Mouse (Mus musculus): ENCODE results near the gene Sycp3. TPM values are rescaled to one million over a fixed set of nuclear protein-coding genes. Genes with fewer than 3 reads are reported as not detected.
"Not testable (repeated sequence)": the region's sequence is repeated elsewhere in the genome, so short reads cannot be mapped to it uniquely, and the experiment has no call there.

The Sycp3 gene
- polyA plus RNA-seq, 1 experiment from 2014 or later = 0.21 TPM

- Histone ChIP-seq H3K36me3 (0 out of 2 replicates have a peak, but pooled peaks cover 2% of the 10 kb centered on the region), H3K27ac (peak within 1 kb of the TSS; percentile 92), H3K4me1 (peaks cover 28% of the 10 kb centered on the region), H3K27me3 (ENCODE audit: low read depth, poor library complexity, severe bottlenecking) (no peaks in the 10 kb centered on the region), H3K4me3 (peak within 1 kb of the TSS; percentile 75), H3K9me3 (replicated peaks) (no peaks in the 10 kb centered on the region)
- DNase-seq (ENCODE audit: low spot score) = peak; percentile 97
- 1% methylated on average over 62 of the region's 80 CpGs for WGBS
These were observed 44.3 kb downstream of the Sycp3 start, which contains the start of gene Chpt1 for GRCm38 (mm10) chr10:88503421-88504314. TSS of gene Chpt1 (minus strand) at chr10:88504073.

- no peak overlapping the region for H3K27ac ChIP-seq
- H3K4me3 ChIP-seq = peak overlapping the region; percentile 75; the same call in 1 of the 2 replicates
- no peak for DNase-seq (ENCODE audit: low spot score)
- H3K27me3 ChIP-seq (ENCODE audit: low read depth, poor library complexity, severe bottlenecking) = no peaks in the 10 kb centered on the region
- WGBS = 61% methylated on average over 3 of the region's 3 CpGs
- no peaks in the 10 kb centered on the region for H3K9me3 ChIP-seq (replicated peaks)
- H3K36me3 ChIP-seq = no peaks in the 10 kb centered on the region
- peaks cover 28% of the 10 kb centered on the region for H3K4me1 ChIP-seq
These were observed 45.1 kb downstream of the Sycp3 start for GRCm38 (mm10) chr10:88504481-88504880.

- Histone ChIP-seq H3K4me3 (no peak overlapping the region), H3K9me3 (replicated peaks) (no peaks in the 10 kb centered on the region), H3K27me3 (ENCODE audit: low read depth, poor library complexity, severe bottlenecking) (no peaks in the 10 kb centered on the region), H3K4me1 (peaks cover 28% of the 10 kb centered on the region), H3K36me3 (no peaks in the 10 kb centered on the region), H3K27ac (no peak overlapping the region)
- WGBS = 55% methylated on average over 5 of the region's 5 CpGs
- no peak for DNase-seq (ENCODE audit: low spot score)
These were observed 45.9 kb downstream of the Sycp3 start for GRCm38 (mm10) chr10:88505256-88505655.

GRCm38 (mm10) chr10:88507691-88508143 is 48.3 kb downstream of the Sycp3 start:
- 72% methylated on average over 7 of the region's 7 CpGs for WGBS
- no peak for DNase-seq (ENCODE audit: low spot score)

GRCm38 (mm10) chr10:88510503-88511271 is 51.3 kb downstream of the Sycp3 start:
- DNase-seq (ENCODE audit: low spot score) = no peak
- Histone ChIP-seq H3K4me3 (no peak overlapping the region), H3K36me3 (no peaks in the 10 kb centered on the region), H3K27ac (no peak overlapping the region), H3K4me1 (0 out of 2 replicates have a peak, but pooled peaks cover under 1% of the 10 kb centered on the region), H3K9me3 (replicated peaks) (no peaks in the 10 kb centered on the region), H3K27me3 (ENCODE audit: low read depth, poor library complexity, severe bottlenecking) (no peaks in the 10 kb centered on the region)
- 86% methylated on average over 12 of the region's 12 CpGs for WGBS

More at GRCm38 (mm10) chr10:88507691-88508143, 48.3 kb downstream of the Sycp3 start:
- H3K36me3 ChIP-seq = no peaks in the 10 kb centered on the region
- H3K27me3 ChIP-seq (ENCODE audit: low read depth, poor library complexity, severe bottlenecking) = no peaks in the 10 kb centered on the region
- H3K9me3 ChIP-seq (replicated peaks) = no peaks in the 10 kb centered on the region
- no peak overlapping the region for H3K4me3 ChIP-seq
- peaks cover 17% of the 10 kb centered on the region for H3K4me1 ChIP-seq
- H3K27ac ChIP-seq = no peak overlapping the region

- Histone ChIP-seq H3K36me3 (no peaks in the 10 kb centered on the region), H3K4me1 (no peaks in the 10 kb centered on the region), H3K9me3 (replicated peaks) (no peaks in the 10 kb centered on the region), H3K4me3 (no peak overlapping the region), H3K27me3 (ENCODE audit: low read depth, poor library complexity, severe bottlenecking) (no peaks in the 10 kb centered on the region), H3K27ac (no peak overlapping the region)
- WGBS = 94% methylated on average over 9 of the region's 9 CpGs
- DNase-seq (ENCODE audit: low spot score) = no peak
These were observed 52.0 kb downstream of the Sycp3 start for GRCm38 (mm10) chr10:88511355-88511754.

- 77% methylated on average over 8 of the region's 8 CpGs for WGBS
- Histone ChIP-seq H3K27ac (no peak overlapping the region), H3K27me3 (ENCODE audit: low read depth, poor library complexity, severe bottlenecking) (no peaks in the 10 kb centered on the region), H3K4me1 (no peaks in the 10 kb centered on the region), H3K36me3 (no peaks in the 10 kb centered on the region), H3K4me3 (no peak overlapping the region), H3K9me3 (replicated peaks) (no peaks in the 10 kb centered on the region)
- no peak for DNase-seq (ENCODE audit: low spot score)
These were observed 54.3 kb downstream of the Sycp3 start for GRCm38 (mm10) chr10:88513574-88514135.

- Histone ChIP-seq H3K27ac (no peak overlapping the region), H3K9me3 (replicated peaks) (no peaks in the 10 kb centered on the region), H3K36me3 (no peaks in the 10 kb centered on the region), H3K4me1 (no peaks in the 10 kb centered on the region), H3K4me3 (no peak overlapping the region), H3K27me3 (ENCODE audit: low read depth, poor library complexity, severe bottlenecking) (no peaks in the 10 kb centered on the region)
- DNase-seq (ENCODE audit: low spot score) = no peak
- WGBS = 73% methylated on average over 2 of the region's 2 CpGs
These were observed 55.1 kb downstream of the Sycp3 start for GRCm38 (mm10) chr10:88514495-88514894.

- not testable (repeated sequence) for H3K4me1 ChIP-seq; DNase-seq (ENCODE audit: low spot score); H3K36me3 ChIP-seq; H3K27ac ChIP-seq; H3K27me3 ChIP-seq (ENCODE audit: low read depth, poor library complexity, severe bottlenecking); H3K9me3 ChIP-seq (replicated peaks); H3K4me3 ChIP-seq
- 91% methylated on average over 7 of the region's 7 CpGs for WGBS
These were observed 55.7 kb downstream of the Sycp3 start for GRCm38 (mm10) chr10:88515049-88515448.

- 90% methylated on average over 8 of the region's 8 CpGs for WGBS
- no peak for DNase-seq (ENCODE audit: low spot score)
- H3K36me3 ChIP-seq = no peaks in the 10 kb centered on the region
- no peak overlapping the region for H3K4me3 ChIP-seq
- H3K9me3 ChIP-seq (replicated peaks) = no peaks in the 10 kb centered on the region
- H3K27ac ChIP-seq = no peak overlapping the region
- no peaks in the 10 kb centered on the region for H3K27me3 ChIP-seq (ENCODE audit: low read depth, poor library complexity, severe bottlenecking)
- no peaks in the 10 kb centered on the region for H3K4me1 ChIP-seq
These were observed 63.4 kb downstream of the Sycp3 start for GRCm38 (mm10) chr10:88522795-88523194.
